Mouse (Mus musculus): ENCODE results near the gene Bpgm. TPM values are rescaled to one million over a fixed set of nuclear protein-coding genes. Genes with fewer than 3 reads are reported as not detected.
A peak's percentile ranks its signal among the peaks of the same experiment; 100 is the strongest.

The Bpgm gene
- total RNA-seq (2021) = 10 to 100 TPM; 75.1 to 75.4 TPM
- long read RNA-seq, transcript Bpgm-201 (3 exons, 2,220 nt) = major isoform, 110 of 188 reads
- long read RNA-seq, partial matches to known transcripts = 3 of 188 reads
- long read RNA-seq, other reads (novel, unspliced or antisense) = 75 of 188 reads

DNA sequence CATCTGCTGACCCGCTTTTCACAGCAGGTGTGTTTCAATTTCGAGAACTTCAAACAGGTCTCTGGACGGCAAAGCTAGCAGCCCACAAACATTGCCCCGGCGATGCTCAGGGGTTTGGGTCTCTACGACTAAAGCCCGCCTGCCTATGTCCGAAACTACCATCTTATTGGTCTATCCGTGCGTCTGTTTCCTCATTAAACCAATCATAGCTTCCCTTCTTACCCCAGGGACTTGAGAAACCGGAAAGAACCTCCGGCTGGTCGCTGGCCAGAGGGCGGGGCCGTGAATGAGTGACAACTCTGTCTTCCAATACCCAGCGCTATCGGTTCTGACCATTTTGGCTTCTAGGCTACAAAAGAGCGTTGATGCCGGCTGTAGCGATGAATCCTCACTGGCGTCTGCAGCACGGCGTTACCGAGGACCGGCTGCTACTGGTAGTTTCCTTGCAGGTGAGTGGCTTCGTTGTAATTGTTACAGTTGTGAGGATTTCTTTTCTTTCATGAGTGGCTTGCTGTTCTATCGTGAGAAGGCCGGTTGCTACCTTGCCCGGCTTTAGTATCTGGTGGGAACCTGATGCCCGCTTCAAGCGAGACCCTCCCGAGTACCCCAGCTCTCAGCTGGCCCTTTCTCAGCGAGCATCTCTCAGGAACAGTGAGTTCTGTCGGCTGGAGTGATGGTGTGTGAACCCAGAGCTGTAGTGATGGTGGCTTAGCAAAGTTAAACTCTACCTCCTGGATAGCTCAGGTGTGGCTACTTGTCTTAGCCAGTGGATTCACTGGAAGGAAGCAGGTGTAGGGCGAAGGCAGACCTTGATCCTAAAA is at the start of gene Bpgm:
Bpgm (plus strand) TSS at position 234 of the 821 bp plus-strand sequence.
- DNase-seq (ENCODE audit: low spot score in 2 of 2) = peak; percentile 100

GRCm38 (mm10) chr6:34439006-34439405 is 37.0 kb upstream of the Bpgm start:
- no peak for DNase-seq (ENCODE audit: low spot score in 2 of 2)

- DNase-seq (ENCODE audit: low spot score in 2 of 2) = no peak
Observed at GRCm38 (mm10) chr6:34441556-34442257, 34.3 kb upstream of the Bpgm start.

GRCm38 (mm10) chr6:34443791-34444190 is 32.2 kb upstream of the Bpgm start:
- no peak for DNase-seq (ENCODE audit: low spot score in 2 of 2)

DNA sequence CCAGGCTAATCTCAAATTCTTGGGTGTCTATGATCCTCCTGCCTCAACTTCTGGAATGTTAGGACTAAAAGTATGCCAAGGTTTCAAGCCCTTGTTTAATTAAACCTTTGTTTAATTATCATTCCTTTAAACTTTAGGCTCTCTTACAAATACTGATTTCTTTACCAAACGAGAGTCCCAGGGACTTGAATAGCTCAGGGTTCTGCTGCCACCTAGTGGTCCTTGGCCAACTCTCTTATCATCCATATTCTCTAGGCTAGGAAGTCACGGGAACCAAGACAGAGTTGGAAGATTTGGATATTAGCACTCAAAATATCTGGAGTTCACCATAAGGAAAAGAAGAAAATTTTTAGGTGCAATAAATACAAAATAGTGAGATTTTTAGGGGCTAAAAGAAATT is 28.0 kb upstream of the Bpgm start:
- peak; percentile 77 to 81 for DNase-seq (ENCODE audit: low spot score in 2 of 2)

DNA sequence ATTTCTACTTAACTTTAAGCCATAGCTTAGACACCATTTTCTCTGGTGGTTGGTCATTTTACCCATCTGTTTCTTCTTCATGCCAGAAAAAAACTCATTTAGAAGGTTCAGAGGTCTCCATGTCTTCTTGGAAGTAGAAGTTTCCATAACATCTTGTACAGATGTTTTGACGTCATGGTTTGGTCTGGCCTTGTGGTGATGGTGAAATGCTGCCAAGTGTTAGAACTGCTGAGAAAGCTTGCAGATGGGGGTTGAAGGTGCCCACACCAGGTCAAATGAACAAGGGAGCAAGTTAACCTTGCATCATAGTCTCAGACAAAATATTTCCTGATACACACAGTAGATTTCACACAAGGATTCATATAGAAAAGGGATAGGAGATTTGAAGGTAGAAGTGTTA is 27.3 kb upstream of the Bpgm start:
- DNase-seq (ENCODE audit: low spot score in 2 of 2) = no peak

DNA sequence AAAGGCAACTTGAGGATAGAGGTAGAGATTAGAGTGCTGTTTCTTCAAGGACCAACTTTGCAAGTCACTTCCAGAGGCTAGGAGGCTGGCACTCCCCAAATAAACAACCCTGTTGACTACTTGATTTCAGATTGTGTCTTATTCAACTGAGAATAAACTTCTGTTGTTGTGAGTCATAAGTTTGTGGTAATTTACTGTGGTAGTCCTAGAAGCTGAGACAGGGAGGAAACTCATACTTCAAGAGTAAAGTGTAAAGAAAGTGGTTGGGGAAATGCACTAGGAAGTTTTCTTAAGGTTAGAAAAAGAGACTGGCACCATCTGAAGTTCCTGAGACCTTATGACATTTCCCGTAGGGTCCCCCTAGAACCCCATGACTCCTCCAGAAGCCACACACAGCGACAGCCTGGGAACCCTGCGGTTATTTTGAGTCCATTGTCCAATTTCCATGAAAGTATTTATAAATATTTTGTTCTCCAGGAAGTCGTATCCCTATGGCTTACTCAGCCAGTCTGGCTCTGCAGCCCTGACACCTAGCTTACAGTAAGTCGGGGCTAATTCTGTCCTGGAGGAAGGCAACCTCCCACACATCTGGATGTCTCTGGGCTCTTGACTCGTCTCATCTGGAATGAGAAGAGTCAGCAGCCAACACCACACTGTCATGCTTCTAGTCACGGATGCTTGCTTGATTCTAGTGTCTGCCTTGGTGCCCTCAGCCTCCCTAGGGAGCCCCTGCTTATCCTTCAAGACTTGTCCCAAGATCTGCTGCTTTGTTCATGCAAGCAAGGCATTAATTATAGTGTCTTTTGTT is 22.8 kb upstream of the Bpgm start:
- no peak for DNase-seq (ENCODE audit: low spot score in 2 of 2)

DNA sequence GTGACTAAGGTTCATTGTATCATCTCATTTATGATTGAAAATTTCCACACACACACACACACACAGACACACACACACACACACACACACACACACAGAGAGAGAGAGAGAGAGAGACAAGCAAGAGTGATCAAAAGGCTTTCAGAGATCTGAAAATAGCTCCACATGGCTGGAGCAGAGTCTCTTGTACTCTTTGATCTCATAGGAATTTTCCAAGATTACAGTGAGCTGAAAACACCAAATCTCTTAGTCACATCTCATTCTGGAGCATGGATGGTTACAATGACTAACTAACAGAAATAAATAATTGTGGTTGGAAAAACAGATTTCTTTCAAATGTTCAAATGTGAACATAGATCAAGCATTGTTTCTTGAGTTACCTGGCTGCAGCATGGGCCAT is 16.6 kb upstream of the Bpgm start:
- DNase-seq (ENCODE audit: low spot score in 2 of 2) = no peak

GRCm38 (mm10) chr6:34460651-34461050 is 15.4 kb upstream of the Bpgm start:
- no peak for DNase-seq (ENCODE audit: low spot score in 2 of 2)

GRCm38 (mm10) chr6:34463582-34463981 is 12.4 kb upstream of the Bpgm start:
- no peak for DNase-seq (ENCODE audit: low spot score in 2 of 2)

GRCm38 (mm10) chr6:34471434-34472110 is 4.4 kb upstream of the Bpgm start:
- no peak for DNase-seq (ENCODE audit: low spot score in 2 of 2)

GRCm38 (mm10) chr6:34473346-34473745 is 2.7 kb upstream of the Bpgm start:
- no peak for DNase-seq (ENCODE audit: low spot score in 2 of 2)

- no peak for DNase-seq (ENCODE audit: low spot score in 2 of 2)
Observed at GRCm38 (mm10) chr6:34474031-34474430, 2.0 kb upstream of the Bpgm start.

DNA sequence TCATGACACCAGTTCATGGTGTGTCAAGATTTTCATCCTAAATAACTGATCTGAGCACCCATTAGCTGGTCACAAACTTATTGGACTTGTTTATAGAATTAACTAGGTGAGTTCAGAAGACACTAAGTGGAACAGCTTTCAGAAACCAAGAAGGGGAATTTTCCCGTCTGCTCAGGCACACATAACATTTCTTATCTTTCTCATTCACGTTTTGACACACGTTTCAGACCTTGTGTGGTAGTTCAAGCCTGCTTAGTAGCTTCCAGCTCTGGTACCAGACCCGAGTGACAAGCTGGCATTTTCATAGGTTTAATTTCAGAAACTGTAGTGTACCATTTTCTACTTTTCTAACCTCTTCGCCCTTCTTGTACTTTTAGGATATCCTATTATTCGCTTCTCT is 616 bp upstream of the Bpgm start:
- DNase-seq (ENCODE audit: low spot score in 2 of 2) = no peak

- no peak for DNase-seq (ENCODE audit: low spot score in 2 of 2)
Observed at GRCm38 (mm10) chr6:34478036-34478435, 2.0 kb downstream of the Bpgm start.

DNA sequence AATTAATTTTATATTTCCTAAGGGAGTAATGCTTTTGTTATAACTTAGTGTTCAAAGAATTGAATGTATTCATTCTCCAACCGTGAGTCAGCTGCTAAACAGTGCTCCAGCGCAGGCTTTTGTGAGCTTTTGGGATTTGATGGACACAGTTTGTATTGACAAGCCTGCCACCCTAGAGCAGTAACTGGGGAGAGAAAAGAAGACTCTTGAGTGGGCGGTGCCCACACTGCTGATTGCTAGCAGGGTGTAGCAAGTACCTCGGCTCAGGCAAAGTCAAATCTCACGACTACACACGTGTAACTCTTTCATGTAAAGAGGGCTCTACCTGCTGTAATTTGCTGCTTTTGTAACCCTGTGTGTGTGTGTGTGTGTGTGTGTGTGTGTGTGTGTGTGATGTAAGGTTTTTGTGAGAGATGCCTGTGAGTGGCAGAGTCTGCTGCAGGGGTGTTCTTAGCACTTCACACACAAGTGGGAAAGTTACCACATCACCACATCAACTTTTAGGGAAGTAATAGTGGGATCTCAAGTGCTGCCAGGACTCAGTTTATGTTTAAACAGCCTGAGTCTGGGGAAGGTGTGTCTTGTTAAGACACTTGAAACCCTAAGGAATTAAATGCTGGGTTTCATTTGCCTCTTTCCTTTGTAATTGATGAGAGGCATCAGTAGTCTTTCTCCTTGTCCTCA is 2.8 kb downstream of the Bpgm start:
- no peak for DNase-seq (ENCODE audit: low spot score in 2 of 2)

DNA sequence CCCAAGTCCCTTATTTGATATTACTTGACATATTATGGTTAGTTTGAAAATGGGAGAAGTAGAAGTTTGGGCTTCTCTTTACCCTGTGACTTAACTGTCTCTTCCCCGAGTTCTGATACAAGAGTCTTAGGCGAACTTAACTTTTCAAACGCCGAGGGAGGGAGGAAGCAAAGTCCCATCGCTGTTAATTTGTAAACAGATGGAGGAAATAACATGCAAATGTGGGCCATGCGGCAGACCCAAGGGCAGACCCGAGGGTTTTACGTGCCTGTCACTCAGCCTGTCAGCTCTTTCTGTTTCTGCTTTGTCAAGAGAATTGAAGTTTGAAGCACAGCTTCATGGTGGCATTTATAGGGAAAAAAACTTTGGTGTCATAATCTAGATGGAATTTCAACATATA is 3.5 kb downstream of the Bpgm start:
- no peak for DNase-seq (ENCODE audit: low spot score in 2 of 2)

DNA sequence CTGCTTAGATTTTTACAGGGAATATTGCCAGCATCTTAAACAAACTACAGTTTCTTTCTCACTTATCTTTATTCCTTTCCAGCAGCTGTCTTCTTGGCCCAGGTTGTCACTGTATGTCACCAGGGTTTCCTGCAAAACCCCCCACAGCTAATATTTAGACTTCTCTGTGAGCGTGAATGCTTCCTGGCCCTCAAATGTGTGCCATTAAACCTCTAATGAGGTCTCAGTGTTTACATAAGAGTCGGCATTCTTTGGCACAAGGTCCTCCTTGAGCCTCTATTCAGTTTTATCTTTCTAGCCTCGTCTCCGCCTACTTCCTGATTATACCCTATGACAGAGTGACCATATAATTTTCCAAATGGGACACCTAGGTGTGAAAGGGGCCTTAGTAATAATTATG is 4.7 kb downstream of the Bpgm start:
- no peak for DNase-seq (ENCODE audit: low spot score in 2 of 2)

DNA sequence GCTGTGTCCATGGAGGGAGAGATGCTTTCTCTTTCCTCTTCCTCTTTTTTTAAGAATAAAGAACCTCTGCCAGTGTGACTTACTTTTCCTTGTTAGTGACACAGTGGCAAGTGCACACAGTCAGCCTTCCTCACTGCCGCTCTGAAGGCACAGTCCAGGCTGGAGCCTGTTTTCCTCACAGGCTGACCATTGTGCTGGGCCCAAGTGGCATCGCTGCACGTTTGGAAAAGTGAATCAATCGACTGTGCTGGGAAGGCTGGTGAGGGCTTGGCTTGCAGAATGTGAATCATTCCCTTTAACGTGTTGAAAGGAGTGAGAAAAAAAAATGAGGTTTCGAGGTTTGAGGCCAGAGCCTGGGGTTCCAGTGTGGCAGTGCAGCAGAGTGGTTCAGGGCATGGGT is 5.3 kb downstream of the Bpgm start:
- DNase-seq (ENCODE audit: low spot score in 2 of 2) = no peak

GRCm38 (mm10) chr6:34482842-34483241 is 6.8 kb downstream of the Bpgm start:
- DNase-seq (ENCODE audit: low spot score in 2 of 2) = no peak
